Mouse (Mus musculus) left cerebral cortex, postnatal 14 days (tissue): ENCODE data around the gene Grm4. TPM values are rescaled to one million over a fixed set of nuclear protein-coding genes. Genes with fewer than 3 reads are reported as not detected.

Source experiments
- DNase-seq, 2 experiments: peaks; one replicate each; pipeline ENCODE4 v3.0.0; 2021 to 2022; ENCODE audit warnings: low spot score in 2 of 2, mixed read lengths in 1 of 2
- intact Hi-C: fragments of 180-260 bp; cut with DNase I; formaldehyde crosslinking; loops from one replicate; pipeline ENCODE4 v1.15.1; 2025
- long read RNA-seq, 2 experiments: library from polyadenylated mRNA; stranded (forward); transcript quantifications; one replicate each; pipeline ENCODE4 v2.0.0; 2021
- total RNA-seq, 2 experiments: library from RNA; stranded (reverse); gene quantifications; 2 replicates each; pipeline ENCODE4 v1.2.3; 2021

Grm4 gene
- total RNA-seq: 10 to 100 TPM; 24.1 to 25.6 TPM
- long read RNA-seq, experiment 1, full-length matches to known transcripts: 8 of 20 reads
- long read RNA-seq, experiment 1, partial matches to known transcripts: 10 of 20 reads
- long read RNA-seq, experiment 1, other reads (novel, unspliced or antisense): 2 of 20 reads
- long read RNA-seq, experiment 2, full-length matches to known transcripts: 1 of 12 reads
- long read RNA-seq, experiment 2, partial matches to known transcripts: 8 of 12 reads
- long read RNA-seq, experiment 2, other reads (novel, unspliced or antisense): 3 of 12 reads

DNA sequence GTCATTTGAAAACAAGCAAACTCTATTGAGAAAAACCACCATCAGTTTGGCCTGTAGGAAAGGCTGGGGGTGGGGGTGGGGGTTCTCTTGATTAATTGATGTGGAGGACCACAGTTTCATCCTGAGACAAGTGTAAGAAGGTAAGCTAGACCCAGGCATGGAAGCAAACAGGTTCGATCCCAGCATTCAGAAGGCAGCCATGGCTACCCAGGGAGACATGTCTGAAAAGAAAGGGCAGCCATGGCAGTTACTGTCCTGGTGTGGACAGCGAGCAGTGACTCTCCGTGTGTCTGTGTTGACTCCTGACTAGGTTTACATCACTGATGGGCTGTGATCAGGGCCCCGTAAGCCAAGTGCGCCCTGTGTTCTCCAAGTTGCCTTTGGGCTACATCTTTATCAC, at the start of gene Grm4:
TSS of gene Grm4 (minus strand) at position 101 of the 400 bp plus-strand sequence.
- DNase-seq: no peak
- intact Hi-C loops: loop anchor here (2.0 kb wide), 1 partner anchor 489 kb away; no protein-coding TSS in a partner anchor

DNA sequence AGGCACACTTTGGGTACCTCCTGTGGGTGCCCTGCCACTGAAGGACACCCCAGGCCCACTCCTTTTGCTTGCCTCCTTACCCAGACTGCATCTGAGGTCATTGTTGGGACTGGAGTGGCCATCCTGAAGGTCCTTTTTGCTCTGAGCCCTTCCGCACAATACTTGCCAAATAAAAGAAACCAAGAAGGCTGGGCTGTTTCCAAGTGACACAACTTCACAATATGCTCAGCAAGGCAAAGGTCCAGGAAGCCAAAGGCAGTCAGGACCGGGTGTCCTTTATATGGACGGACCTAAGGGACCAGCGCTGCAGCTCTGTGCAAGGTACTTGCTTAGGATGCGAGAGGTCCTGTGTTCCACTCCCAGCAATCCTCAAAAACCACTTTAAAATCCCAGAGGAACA, 47.0 kb upstream of the Grm4 start:
- DNase-seq: no peak
- intact Hi-C loops: loop anchor here (10.0 kb wide), 1 partner anchor 197 kb away; no protein-coding TSS in a partner anchor

DNA sequence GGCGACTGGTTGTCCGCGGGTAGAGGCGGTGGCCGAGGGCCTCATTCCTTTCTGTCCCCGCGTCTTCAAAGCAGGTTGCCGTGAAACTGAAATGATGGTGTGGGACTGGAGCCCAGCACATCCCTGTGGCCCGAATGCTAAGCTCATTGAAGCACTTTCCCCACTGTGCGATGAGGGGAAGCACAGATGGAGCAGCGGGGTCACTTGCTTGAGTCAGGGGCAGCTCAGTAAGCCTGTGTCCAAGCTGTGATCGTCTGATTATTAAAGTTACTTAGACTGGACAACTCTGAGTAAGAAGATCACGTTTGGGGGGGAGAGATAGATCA, 44.7 kb upstream of the Grm4 start:
- intact Hi-C loops: loop anchor here (2.0 to 10.0 kb wide), 2 partner anchors 57 to 199 kb away; partner anchors contain the start of gene Nudt3
- no peak for DNase-seq

DNA sequence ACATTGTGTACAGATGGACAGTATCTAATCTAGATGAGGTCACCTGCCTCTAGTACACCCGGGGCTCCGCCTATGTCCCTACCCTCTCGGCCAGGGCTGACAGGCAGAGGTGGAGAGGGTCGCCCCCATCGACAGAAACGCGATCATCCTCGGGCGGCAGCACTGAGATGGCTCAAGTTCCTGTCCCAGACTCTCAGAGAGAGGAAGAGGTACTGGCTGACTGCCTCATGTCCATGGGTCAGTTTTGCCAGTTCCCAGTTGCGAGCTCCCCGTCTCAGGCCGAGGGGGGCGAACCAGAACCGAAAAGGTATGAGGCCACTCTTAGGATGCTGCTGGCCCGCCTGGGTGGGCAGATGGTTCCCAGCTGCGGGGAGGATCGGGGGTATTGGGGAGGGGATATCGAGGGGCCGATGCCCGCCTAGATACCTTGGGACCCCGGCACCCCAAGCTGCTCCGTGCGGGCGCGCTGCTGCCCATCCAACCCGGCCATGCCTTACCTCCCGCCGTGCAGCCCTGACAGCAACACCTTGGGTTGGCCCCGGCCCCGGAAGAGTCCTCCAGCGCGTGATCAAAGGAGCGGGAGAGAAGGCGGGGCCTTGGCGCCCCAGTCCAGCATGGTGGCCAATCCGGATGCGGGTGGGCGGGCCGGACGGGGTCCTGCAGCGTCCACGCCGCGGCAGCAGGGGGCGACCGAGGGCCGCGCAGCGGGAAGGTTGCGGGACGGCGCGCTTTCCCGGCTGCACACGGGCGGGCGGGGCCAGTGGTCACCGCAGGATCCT, 44.1 kb upstream of the Grm4 start, which contains the start of gene AI413582:
TSS of gene AI413582 (minus strand) at position 594 of the 779 bp plus-strand sequence.
- DNase-seq: peak; percentile 95 to 97
- intact Hi-C loops: loop anchor here (2.0 to 10.0 kb wide), 2 partner anchors 57 to 199 kb away; partner anchors contain the start of gene Nudt3

DNA sequence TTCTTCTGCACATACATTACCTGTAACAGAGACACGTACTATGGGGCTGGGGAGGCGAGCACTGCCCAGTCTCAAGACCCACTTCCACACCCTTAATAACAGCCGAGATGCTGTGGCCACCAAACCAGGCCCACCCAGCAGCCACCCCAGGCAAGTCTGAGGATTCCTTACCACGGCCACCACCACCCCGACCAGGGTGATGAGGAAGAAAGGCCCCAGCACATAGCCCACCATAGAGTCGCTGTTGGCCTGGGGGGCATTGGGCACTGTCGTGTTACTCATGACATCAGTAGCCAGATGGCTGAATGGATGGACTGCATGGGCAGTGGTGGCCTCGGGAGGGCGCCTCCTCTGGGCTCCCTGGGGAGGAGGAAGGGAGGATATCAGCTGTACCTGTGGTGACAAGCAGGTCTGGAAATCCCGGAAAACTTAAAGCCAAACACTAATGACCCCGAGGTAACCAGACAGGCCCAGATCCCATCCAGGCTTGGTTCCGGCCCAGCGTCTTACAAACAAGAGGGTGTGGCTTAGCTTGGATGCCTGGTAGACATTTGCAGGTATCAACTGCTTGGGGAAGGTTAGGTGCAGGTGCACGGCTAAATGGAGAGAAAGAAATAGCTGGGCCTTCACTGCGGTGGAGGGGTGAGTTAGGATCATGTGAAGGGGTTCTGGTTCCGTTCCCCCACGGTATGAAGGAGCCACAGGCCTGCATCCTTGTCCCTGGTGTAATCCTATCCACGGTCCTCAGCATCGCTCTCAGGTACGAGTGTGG, 43.4 kb upstream of the Grm4 start:
- intact Hi-C loops: loop anchor here (2.0 to 10.0 kb wide), 2 partner anchors 58 to 200 kb away; partner anchors contain the start of gene Nudt3
- DNase-seq: peak in 1 of 2 experiments; percentile 36

DNA sequence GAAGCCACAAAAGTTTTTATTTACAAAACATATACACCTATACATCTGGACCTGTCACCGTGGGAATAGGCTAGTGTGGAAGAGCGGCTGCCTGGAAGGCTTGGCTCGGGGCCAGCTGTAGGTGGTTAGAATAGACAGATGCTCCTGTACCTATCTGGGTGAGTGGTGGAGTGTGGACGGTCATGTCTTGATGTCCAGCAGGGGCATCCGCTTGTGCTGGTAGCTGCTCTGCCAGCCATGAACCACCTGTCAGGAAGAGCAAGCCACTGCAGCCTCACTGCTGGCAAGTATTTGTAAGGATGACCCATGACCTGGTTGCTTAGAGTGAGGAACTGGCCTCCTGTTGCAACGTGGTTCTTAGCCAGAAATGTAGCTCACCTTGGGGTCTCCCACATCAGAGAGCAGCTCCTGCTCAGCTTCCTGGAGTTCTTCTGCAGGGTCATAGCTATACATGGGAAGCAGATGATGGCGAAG, 42.6 kb upstream of the Grm4 start:
- no peak for DNase-seq
- intact Hi-C loops: loop anchor here (2.0 to 10.0 kb wide), 2 partner anchors 59 to 201 kb away; partner anchors contain the start of gene Nudt3

DNA sequence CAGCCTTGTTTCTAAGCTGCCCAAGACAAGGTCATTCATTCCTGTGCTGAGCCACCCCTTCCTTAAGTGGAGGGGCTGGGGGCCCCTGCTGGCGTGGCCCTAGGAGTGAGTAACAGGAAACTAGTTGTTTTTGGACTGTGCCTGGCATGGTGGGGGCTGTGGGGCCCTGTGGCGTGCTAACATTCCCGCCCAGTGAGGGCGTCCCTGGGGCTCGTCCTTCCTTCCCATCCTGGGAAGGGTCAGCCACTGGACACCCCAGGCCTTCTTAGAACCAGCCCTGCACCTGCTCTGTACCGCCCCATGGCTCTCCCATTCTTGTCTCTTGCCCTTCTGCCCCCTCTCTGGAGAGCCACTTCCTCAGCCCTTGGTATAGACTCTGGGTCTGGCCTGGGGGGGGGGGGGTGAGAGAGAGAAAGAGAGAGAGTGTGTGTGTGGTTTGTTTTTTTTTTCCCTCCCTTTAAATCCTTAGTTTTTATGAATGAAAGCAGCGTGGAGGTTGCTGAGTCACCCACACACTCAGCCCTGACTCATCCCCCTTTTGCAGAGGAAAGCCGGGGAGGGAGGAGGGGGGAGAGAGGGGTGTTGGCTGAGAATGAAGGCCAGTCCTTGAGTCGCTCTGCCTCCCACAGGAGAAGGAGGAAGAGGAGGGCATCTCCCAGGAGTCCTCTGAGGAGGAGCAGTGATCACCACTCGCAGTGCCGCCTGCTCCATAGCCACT, 40.8 kb upstream of the Grm4 start:
- peak; percentile 67 to 70 for DNase-seq
- intact Hi-C loops: loop anchor here (10.0 kb wide), 1 partner anchor 203 kb away; no protein-coding TSS in a partner anchor

DNA sequence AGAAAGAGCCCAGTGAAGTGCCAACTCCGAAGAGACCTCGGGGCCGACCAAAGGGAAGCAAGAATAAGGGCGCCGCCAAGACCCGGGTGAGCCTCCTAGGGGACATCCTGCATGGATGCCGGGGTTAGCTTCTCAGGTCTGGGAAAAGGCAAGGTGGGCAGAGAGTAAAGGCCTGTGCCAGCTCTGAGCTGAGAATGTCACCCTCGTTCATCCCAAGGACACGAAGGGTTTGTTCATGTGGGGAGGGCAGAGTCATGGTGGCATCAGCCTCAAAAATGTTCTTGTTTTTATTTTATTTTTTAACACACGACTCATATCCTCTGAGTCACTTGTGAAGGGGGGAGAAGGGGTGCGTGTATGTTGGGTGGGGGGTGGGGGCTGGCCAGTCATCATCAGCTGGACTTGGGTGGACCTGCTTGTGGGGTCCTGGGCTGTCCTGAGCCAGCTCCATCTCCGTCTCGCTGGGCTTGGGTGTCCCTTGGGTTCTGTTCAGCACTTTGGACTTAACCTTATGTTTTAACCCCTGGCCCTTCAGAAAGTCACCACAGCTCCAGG, 39.8 kb upstream of the Grm4 start:
- no peak for DNase-seq
- intact Hi-C loops: loop anchor here (10.0 kb wide), 1 partner anchor 204 kb away; no protein-coding TSS in a partner anchor

DNA sequence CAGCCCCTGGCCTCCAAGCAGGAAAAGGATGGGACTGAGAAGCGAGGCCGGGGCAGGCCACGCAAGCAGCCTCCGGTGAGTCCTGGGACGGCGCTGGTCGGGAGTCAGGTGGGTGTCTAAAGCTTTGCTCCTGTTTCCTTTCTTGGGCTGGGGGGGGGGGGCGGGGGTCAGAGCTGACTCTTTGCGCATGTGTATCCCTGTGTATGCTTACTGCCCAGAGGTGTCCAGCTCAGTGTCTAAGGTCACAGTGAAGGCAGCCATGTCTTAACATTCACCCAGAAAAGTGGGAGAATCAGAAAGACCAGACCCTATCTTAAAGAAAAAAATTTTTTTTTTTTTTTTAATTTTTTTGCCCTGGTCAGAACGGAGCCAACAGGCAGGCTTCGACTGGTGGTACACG, 38.4 kb upstream of the Grm4 start:
- no peak for DNase-seq
- intact Hi-C loops: no loop called here

DNA sequence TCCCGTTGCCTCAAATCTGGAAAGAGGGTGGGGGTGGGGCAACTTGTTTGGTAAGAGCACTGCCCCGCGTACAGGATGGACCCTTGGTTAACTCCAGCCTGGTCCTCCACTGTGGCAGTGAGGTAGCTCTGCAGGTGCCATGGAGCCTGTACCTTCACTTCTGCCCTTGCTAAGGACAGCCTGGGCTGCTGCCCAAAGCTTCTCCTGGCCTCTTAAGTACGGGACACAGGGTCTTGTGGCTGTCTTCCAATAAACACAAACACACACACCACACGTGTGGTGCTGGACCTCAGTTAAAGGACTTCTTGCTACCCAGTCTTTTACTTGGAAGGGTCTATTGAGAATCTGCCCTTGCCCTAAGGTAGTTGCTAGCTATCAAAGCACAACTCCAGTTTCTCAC, 37.6 kb upstream of the Grm4 start:
- intact Hi-C loops: no loop called here

DNA sequence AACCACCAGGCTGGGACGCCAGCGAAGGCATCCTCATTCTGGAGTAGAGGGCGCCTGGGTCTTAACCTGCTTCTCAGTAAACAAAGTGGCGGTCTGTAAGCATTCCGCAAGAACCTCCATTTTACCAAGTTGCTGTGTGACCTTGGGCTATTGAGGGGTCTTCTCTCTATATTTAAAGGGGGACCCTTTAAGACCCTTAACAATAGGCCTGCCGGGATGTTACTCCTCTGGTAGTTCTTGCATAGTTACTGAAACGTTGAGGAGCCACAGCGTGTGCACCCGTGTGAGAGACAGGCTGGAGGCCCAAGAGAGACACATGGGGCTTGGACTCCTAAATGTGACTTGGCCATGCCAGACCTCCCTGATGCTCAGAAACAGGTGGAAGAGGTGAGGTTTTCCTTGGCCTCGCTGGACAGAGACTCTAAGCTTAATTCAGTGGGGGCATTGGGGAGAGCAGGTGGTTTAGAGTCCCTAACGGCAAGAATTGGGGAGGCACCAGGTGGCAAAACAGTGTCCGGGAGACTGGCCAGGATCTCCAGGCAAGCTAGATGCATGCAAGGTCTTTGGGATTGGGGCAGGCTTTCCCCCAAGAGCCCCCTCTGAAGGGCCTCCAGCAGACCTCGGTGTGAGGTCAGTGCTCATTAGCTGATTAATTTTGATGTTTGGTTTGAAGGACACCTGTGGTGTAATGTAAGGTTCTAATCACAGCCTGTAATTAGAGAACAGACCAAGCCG, 36.9 kb upstream of the Grm4 start:
- no peak for DNase-seq
- intact Hi-C loops: no loop called here

More for the DNA sequence above, 37.6 kb upstream of the Grm4 start:
- DNase-seq: no peak

DNA sequence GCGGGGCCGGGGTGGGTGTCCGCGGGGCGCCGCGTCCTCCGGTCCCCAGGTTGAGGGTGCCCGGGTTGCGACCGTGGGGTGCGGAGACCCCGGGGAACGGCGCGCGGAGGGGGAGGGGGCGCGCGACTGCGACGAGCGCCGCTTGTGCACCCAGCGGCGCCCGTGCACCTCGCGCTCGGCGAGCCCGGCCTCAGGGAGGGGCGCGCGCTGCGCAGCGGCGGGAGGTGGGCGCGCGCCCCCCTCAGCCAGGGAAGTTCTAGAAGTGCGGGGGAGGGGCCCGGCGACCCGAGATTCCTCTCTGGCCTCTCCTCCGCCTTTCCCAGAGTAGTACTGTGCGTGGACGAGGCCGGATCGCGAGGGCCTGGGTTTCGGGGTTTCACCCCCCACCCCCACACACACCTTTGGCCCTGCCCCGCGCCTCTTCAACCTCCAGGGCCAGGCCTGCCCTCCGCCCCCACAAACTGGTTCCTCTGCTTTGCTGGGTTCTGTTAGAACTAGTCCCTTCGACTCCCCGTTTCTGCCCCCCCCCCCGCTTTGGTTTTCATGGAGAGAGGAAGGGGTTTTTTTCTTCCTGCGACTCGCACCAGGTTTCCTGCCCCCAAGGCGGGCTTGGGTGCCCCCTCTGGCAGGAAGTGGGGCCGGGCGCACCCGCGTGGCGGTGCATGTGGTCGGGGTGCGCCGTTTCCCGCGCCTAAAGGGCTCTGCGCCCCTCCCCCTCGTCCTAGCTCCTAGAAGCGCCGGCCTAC, 36.2 kb upstream of the Grm4 start:
- intact Hi-C loops: no loop called here
- DNase-seq: peak in 1 of 2 experiments; percentile 43

DNA sequence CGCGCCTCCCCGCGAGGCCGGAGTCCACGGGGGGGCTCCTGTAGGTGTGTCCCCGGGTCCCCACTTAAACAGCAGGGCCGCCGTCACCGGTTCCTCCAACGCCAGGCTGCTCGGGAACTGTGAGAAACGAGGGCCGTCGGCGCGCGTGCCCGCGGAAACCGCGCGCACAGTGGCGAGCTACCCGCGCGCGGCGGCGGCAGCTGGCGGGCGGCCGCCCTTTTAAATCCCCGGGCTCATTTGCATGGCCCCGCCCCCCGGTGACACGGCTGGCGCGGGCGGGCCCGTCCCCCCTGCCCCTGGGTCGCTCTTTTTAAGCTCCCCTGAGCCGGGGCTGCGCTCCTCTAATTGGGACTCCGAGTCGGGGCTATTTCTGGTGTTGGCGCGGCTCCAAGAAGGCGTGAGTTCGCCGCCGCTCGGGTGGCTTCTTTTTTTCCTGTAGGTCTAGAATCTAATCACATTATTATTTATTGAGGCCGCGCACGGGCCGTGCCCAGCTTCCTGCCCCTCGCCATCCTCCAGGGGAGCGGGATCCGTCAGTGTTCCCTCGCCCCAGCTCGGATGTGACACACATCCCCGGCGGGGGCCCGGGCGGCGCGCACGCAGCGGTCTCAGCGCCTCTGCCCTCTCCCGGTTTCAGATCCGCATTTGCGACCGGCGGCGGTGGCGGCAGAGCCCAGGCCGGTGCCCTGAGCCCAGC, 35.3 kb upstream of the Grm4 start, which contains the start of gene Hmga1:
TSS of gene Hmga1 (plus strand) at position 183 of the 697 bp plus-strand sequence.
- intact Hi-C loops: no loop called here
- DNase-seq: peak; percentile 82 to 88

DNA sequence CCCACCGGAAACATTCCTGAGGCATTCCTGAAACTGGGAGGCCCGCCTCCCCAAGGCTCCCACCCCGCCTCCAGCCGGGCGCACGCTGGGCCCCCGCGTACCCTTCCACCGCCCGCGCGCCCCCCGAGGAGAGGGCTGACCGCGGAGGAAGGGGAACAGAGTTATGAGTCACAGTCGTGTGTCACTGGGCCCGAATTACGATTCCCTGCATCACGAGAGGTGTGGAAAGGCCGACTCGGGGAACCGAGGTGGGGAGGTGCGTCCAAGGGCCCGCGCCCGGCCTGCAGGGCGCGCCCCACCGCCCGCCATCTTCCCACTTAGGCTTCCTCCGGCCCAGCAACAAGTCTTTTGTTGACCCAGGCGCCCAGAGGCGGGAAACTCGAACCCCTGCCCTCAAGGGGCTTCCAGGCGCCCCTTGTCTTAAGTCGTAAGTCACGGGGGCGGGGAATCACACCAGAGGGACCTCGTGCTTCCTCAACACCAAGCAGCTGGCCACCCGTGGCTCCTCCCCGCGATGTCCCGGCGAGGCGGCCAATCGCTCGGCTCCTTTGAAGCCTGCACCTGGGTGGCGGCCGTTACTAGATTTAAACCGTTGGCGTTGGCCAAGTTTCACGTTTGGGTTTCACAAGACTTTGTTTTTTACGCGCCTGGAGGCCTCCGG, 34.4 kb upstream of the Grm4 start:
- intact Hi-C loops: no loop called here
- peak in 1 of 2 experiments; percentile 67 for DNase-seq

DNA sequence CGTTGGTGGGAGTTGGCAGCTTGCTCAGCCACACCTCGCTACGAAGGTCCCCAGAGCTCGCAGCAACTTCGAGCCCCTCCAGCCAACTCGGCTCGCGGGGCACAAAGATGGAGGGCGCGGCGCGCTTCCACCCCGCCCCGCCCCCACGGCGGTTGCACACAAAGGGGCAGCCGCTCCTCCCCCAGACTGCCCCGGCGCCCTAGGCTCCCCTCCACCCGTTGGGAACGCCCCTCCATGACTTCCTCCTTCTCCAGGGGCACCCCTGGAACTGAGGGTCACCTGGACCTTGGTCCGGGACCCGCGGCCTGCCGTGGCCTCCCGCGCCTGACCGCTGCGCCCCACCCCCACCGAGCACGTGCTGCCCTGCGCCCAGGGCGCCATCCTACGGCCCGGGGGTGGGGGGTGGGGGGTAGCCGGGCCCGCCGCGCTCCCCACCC, 33.9 kb upstream of the Grm4 start:
- intact Hi-C loops: no loop called here
- no peak for DNase-seq
